Comparison of ENCODE assay signal across 21 mouse cellular contexts in genomic region chr11:118987999-118988398, GRCm38 (mm10). TPM values are rescaled to one million over a fixed set of nuclear protein-coding genes. Genes with fewer than 3 reads are reported as not detected.
"Had no signal": no experiment of that assay in that cellular context is flagged by ENCODE, and none has a peak within 500 bp of the region (broad histone marks: within the 10 kb centered on the region; RNA-seq: fewer than 3 reads in every experiment).

Enpp7 (plus strand) TSS chr11:118988188.

- H3K4me3 ChIP-seq: limb, embryonic 12.5 days; midbrain, embryonic 12.5 days; neural tube, embryonic 13.5 days; stomach, embryonic 15.5 days had no signal

- H3K36me3 ChIP-seq: limb, embryonic 12.5 days; midbrain, embryonic 12.5 days; neural tube, embryonic 13.5 days; stomach, embryonic 15.5 days had no signal

- DNase-seq: layer of hippocampus, postnatal 36 days; liver; lung, adult 18-20 months; retina, postnatal 1 day; right cerebral cortex, postnatal 4 days; thymus, adult 2 months; thymus, postnatal 25 days had no signal

- H3K4me1 ChIP-seq: limb, embryonic 12.5 days; stomach, embryonic 15.5 days had no signal

- H3K27ac ChIP-seq: limb, embryonic 12.5 days; liver, embryonic 14.5 days; midbrain, embryonic 12.5 days; neural tube, embryonic 13.5 days; stomach, embryonic 15.5 days had no signal

- H3K4me2 ChIP-seq: limb, embryonic 12.5 days; midbrain, embryonic 12.5 days; neural tube, embryonic 13.5 days; stomach, embryonic 15.5 days had no signal

- H3K9me3 ChIP-seq: limb, embryonic 12.5 days; midbrain, embryonic 12.5 days; neural tube, embryonic 13.5 days; stomach, embryonic 15.5 days had no signal

- H3K27me3 ChIP-seq: neural tube, embryonic 13.5 days; stomach, embryonic 15.5 days had no signal

- H3K9ac ChIP-seq: limb, embryonic 12.5 days; liver, embryonic 14.5 days; midbrain, embryonic 12.5 days; neural tube, embryonic 13.5 days; stomach, embryonic 15.5 days had no signal

- ATAC-seq: hindbrain, embryonic 16.5 days; inflammation-experienced regulatory T-cells, adult 6 months; midbrain, embryonic 16.5 days had no signal

RNA-seq across cellular contexts. Expression of gene Enpp7, which starts in this region (rescaled TPM):
- total RNA-seq: layer of hippocampus, postnatal 36 days; left cerebral cortex, adult 8-10 months; left cerebral cortex, postnatal 25 days; megakaryocyte-erythroid progenitor cell, adult 5-6 weeks had no signal
- polyA plus RNA-seq: hindbrain, embryonic 16.5 days; inflammation-experienced regulatory T-cells, adult 6 months; limb, embryonic 12.5 days; liver, embryonic 14.5 days; lung, embryonic 16.5 days; midbrain, embryonic 12.5 days; midbrain, embryonic 16.5 days; neural tube, embryonic 13.5 days; spleen, adult 2 months; stomach, embryonic 15.5 days; testis, adult 2 months had no signal
